Mouse (Mus musculus) ovary, adult 18-20 months (tissue): ENCODE measurements at regions not wholly inside any gene's neighbourhood (a gene's known extent, or its start where the extent isn't known, plus 50 kb on each side); places are given as distances from the start of the nearest gene placed in this dataset.

Experiments used
- DNase-seq: peaks from one replicate; pipeline ENCODE4 v3.0.0; 2022; ENCODE audit warnings: low spot score, mixed read lengths

DNA sequence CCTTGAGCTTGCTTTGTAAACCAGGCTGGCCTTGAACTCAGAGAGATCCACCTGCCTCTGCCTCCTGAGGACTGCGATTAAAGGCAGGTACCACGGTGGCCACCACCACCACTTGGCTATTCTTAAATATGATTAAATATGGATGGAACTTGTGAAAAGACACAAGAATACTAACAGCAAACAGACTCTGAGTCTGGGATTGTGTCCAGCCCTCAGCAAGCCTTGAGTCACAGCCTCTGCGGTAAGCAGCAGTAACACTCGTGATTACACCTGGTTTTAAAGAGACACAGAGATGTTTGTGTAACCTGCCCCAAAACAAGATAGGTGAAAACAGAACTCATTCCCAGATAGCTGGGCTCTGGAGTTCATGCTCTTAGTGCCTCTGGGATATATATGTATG lies 263.4 kb downstream of the Mreg start:
- no peak for DNase-seq

DNA sequence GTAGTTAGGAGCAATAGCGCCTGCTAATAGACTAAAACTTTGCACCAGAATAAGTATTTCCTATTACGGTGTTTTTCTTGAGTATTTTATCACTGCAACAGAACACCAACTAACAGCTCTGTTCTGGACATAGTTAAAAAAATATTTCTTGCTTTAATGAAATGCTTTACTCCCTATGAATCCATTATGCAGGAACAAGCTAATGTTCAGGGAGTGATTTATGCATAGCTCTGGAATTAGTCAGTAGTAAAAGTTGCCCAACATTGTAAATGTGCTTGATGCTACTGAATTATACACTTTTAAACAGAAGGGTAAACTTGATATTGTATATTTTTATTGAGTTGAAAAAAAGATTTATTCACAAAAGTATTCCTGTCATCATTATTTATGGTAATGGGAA lies 264.6 kb downstream of the Mreg start:
- no peak for DNase-seq

GRCm38 (mm10) chr1:71946911-71947310 lies 265.2 kb downstream of the Mreg start:
- DNase-seq = no peak

DNA sequence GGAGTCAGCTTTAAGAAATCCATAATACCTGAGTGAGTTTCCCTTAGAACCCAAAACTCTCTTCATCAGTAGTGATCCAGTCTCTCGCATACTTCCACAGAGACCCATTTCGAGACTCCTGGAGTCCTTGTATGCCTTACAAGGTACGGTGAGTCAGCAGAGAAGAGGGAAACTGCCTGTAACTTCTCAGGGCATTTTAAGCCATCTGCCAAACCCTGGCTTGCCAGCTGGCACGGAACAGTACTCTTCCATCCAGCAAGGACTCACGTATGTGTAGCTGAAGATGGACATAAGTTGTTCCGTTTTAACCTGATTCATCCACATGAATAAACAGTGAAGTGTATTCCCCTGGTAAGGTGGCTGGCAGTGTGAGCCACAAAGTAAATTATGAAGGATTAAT lies 267.0 kb downstream of the Mreg start:
- DNase-seq = peak; percentile 24

GRCm38 (mm10) chr1:71944531-71944930 lies 267.6 kb downstream of the Mreg start:
- DNase-seq = no peak

DNA sequence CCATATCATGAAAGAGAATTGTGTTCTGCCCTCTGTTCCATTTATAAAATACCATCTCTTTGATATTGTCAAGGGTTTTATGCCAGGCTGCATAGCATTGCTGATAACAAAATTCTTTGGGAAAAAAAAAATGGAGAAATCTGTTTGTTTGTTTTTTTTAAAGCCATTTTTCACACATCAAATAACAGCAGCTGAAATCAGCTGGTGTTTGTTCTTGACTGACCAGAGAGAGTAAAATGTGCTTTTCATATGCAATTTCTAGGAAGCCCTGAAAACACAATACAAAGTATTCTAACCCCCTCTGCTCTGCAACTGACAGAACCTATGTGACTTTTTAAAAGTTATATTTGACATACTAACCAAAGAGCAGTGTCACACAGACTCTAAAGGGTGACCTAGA lies 270.0 kb downstream of the Mreg start:
- DNase-seq = no peak

- DNase-seq = no peak
Observed at GRCm38 (mm10) chr1:71941688-71942087, 270.4 kb downstream of the Mreg start.

DNA sequence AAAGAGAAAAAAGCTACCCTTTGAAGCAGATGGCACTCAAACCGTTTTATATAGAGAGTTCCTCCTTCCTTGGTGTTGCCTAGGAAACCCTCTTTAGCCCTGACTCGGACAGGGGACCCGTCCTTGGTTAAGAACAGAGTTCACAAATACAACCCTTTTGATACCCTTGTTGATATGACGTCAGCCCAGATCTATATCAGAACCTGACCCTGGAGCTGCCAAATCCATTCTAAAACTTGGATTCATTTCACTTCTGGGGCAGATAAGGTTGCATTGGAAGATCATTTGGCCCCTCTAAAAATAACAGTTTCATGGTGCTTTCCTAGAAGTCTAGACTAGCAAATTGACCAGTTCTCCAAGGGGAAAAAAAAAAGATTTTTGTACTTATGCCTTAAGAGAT lies 271.2 kb downstream of the Mreg start:
- DNase-seq = peak; percentile 20

DNA sequence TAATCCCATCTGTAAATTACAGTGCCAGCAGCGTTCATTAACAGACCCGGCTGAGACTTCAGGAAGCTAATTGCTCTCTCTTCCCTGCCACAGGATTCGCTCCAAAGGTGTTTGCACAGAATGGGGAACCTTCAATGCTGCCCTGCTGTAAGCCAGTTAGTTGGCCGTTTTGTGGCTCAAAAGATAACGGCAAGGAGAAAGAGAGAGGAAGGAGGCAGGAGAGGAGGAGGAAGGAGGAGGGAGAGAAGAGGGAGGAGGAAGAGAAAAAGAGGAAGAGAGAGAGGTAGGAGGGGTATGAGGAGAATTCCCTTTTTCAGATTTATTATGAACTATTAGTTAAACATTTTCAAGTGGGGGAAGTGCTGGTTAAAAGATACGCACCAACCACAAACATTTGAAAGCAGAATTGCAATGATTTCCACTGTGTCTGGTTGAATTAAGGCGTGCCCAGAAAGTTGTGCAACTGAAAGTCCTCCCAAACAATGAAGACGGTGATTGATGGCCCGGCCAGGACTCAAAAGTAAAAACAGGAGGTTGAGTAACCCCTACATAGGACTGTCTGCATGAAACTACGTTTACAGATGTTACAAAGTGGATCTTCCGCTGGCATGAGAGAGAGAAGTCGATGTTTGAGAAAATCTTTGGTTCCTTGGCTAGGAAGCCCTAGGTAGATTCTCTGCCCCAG lies 273.6 kb downstream of the Mreg start:
- DNase-seq = no peak

GRCm38 (mm10) chr1:71937922-71938321 lies 274.2 kb downstream of the Mreg start:
- DNase-seq = no peak

- DNase-seq = no peak
Observed at GRCm38 (mm10) chr1:71937168-71937567, 274.9 kb downstream of the Mreg start.

GRCm38 (mm10) chr1:71936501-71937129 lies 275.5 kb downstream of the Mreg start:
- no peak for DNase-seq

DNA sequence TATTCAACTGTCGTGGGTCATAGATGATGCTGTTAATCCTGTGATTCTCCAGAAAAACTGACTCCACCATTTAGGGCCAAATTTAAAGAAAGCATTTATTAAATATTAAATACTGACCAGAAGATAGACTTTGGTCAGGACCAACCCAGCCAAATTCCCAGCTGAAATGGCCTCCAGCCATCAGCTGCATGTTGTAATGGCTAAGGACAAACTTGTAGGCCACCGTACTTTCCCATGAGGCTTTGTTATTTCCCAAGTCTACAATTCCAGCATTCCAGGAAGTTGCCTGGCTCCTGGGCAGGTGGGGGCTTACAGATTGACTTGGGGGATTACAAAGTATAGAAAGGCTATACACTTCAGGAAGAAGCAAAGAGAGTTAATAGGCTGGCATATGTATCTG lies 272.5 kb upstream of the Fn1 start:
- DNase-seq = no peak

- DNase-seq = no peak
Observed at GRCm38 (mm10) chr1:71924884-71925283, 271.9 kb upstream of the Fn1 start.

DNA sequence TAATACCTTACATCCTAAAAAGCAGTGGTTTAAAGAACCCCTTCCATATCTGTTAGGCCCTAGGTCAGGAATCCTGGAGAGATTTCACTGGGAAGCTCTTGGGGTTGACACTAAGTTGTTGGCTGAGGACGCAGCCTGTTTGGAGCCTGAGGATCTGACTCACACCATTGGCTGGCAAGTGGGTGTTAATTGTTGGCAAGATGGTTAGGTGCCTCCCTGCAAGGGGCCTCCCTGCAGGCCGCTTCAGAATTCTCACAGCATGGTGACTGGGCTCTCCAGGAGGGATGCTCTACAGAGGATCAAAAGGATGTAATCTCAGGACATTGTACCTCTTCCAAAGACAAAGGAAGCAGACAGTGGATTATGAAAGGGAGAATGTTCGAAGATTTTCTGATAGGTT lies 270.7 kb upstream of the Fn1 start:
- no peak for DNase-seq

DNA sequence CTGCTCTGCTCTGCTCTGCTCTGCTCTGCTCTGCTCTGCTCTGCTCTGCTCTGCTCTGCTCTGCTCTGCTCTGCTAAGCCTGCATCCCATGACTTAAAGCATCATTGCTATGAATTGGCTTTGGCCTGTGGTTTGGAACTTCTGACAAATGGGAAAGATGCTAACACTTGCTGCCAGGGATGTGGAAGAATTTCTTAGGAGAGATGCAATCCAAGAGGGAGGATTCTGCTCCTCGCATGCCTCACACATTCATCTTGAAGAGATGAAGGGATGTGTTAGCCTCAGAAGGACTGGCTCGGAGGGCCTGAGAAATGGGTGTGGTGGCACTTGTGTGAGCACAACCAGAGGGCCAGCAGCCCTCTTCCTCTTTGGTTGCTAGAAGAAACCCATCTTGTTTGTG lies 268.5 kb upstream of the Fn1 start:
- DNase-seq = no peak

DNA sequence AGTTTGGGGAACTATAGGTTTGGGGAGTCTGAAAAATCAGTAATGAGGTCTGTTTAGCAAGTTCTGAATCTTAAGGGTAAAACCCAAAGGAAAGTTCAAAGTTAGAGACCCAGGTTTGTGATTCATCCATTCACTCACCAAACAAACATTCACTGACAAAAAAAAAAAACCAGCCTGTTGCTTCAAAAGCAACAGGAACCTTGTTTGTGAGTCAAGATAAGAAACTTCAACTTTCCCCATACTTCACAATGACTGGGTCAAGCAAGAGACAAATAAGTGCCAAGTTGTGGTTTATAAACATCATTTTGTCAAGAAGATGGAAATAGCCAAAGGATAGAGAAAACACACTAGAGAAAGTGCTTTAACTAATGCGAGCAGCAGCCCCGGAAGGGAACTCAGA lies 266.9 kb upstream of the Fn1 start:
- no peak for DNase-seq

DNA sequence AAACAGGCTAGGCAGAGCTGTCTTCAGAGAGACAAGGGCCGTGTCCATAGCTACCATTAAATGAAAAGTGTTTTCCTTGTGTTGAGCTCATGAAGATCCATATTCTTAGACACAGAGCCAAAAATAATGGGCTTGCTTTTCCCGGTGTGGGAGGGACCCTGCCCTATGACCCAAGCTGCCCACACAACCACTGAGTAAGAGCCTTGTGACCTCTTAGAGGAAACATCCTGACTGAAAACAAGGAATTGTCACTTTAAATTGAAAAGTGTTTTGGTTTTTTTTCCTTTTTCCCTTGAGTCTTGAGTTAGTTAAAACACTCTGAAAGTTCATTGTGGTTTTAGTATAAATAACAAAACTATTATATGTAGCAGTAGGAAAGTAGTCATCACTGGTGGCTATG lies 264.0 kb upstream of the Fn1 start:
- DNase-seq = no peak

GRCm38 (mm10) chr1:71914439-71914838 lies 261.4 kb upstream of the Fn1 start:
- DNase-seq = no peak

DNA sequence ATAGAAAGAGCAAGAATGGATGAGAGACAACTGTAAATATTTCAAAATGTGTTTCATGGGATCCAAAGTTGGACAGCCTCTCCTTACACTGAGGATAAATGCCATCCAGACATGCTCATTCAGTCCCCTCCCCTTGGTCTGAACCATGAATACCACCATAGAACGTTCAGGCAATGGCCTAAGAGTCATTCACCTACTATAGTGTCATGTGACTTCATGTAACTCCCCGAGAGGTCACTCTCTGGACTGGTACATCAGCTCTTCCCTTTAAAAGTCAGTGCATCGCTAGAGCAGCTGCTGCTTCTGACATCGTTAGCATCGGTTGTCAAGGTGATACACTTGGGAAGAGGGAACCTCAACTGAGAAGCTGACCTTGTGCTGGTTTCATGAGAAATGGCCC lies 260.2 kb upstream of the Fn1 start:
- no peak for DNase-seq

DNA sequence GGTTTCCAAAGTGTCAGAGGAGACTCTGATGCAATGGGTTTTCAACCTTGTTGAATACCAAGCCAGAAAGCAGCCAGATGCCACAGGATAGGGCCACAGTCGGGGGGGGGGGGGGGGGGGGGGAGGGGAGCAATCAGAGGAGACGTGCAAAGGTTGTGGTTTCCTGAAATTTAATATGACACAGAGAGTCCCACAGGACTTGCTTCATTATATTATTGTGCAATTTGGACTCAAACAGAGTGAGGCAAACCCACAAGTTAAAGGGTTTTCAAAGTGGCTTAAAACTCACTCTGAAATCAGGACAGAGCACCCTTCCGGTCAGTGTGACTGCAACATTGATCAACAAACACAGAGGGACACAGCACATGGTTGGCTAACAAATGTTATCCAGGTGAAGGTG lies 259.4 kb upstream of the Fn1 start:
- DNase-seq = no peak

GRCm38 (mm10) chr1:71910125-71910524 lies 257.1 kb upstream of the Fn1 start:
- DNase-seq = no peak

DNA sequence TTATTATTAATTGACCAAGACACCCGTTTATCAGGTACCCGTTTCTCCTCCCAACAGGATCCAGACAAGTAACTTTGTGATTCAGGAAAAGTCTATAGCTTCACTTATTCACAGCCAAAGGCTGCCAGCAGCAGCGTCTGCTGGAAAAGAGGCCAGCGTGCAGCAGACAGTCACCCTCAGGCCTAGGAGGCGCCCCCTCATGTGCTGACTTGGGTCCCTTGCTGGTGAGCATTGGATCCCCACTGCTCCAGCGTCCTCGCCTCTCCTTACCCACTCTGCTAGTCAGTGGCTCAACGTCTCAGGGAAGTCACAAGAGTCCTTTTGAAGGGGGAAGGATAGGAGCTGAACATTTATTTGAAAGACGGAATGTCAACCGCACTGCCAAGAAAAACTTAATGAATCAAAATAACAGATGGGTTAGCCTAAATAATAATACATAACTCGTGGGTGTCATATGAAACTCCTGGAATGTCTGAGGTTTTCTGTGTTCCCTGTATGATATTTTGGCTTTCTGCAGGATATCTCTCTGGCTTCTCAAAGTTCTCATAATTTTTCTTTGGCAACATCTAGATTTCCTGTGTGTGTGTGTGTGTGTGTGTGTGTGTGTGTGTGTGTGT lies 256.6 kb upstream of the Fn1 start:
- DNase-seq = no peak
